Mouse (Mus musculus) leukemia stem cell, adult 10-12 weeks (primary cell): ENCODE results near the gene Cog2. TPM values are rescaled to one million over a fixed set of nuclear protein-coding genes. Genes with fewer than 3 reads are reported as not detected.

Experiments
- polyA plus RNA-seq: library from polyadenylated mRNA; stranded (reverse); fragments of >175 nt; gene quantifications from 2 replicates; pipeline ENCODE4 v1.2.3, GENCODE M21; 2012; ENCODE audit warnings: low replicate concordance

Cog2 gene
- polyA plus RNA-seq = 9.6 and 9.9 TPM in 2 replicates

DNA sequence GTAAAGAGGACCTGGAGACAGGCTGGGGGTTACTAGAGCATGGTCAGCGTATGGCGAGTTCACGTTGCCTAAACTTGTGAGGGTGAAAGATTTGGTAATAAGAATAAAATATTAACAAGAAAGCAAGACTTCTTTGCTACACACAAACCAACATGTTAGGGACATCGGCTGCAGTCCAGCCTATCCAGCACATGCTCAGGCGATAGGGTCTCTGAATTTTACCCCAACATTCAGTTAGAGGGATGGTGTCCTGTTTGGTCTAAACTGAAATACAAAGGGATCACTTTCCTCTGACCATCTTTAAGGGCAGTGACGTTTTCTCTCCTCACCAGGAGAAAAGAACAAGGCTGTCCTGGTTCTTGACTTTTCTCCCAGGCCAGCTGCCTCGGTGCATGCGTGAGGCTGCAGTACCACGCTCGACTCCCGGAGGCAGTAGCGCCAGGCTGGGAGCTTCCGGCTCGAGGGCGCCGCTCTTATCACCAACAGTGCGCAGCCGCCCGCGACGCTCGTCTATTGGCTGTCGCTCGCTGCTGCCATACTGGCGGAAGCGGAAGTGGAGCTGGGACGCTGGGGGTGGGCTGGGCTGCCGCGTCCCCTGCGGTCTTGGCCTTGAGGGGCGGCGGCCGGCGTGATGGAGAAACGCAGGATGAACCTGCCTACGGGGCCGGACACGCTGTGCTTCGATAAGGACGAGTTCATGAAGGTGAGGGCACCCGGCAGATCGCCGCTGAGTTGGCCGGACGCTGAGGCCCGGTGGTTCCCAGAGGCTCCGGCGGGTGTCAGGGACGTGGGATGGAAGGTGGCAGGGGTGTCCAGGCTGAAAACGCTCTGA is at the start of gene Cog2:
Gene Cog2 (plus strand): TSS at position 519 of the 832 bp plus-strand sequence.

DNA sequence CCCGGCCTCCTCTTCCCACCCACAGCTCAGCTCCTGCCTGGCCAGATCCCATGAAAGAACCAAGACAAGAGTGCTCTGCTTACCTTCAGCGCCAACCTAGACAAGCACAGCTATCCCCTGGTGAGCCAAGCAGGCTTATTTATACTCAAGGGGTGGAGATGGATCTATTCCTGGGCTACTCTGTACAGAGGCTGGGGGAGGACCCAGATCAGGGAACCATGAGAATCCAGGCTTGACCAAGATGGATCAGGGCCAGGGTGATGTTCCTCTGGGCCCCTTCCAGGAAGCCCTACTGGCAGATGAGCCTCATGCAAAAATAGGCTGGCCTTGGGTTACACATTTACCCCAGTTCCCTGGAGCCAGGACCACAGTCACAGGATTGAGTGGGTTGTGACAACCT is 49.0 kb downstream of the Cog2 start, which contains the start of gene Agt:
Gene Agt (minus strand): TSS at position 114 of the 400 bp plus-strand sequence.

DNA sequence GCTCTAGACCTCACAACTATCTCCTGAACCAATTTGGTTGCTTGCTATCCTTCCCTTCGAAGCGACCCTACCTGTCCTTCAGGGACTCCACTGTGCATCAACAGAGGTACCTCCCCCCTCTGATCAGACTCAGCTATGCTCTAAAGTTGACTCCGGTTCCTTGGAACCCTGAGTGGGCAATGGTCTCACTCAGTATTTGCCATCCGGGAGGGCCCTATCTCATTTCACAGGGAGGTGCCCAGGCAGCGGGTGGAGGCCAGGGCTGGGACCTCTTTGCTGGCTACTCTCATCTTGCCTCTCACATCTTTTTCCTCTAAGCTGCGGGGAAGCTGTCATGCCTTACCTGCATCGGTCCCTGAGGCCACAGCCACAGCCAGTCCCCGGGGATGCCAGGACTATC is 55.2 kb downstream of the Cog2 start, which contains the start of gene Capn9:
Gene Capn9 (plus strand): TSS at position 301 of the 400 bp plus-strand sequence.

Other genes with a start within 250 kb of the Cog2 start
- 0.06 TPM in 1 of 2 replicates, not detected in the other for gene Pgbd5, start 81.1 kb upstream of the Cog2 start, polyA plus RNA-seq
- not detected in 2 replicates for gene Agt, start 48.9 kb downstream of the Cog2 start, polyA plus RNA-seq
- gene Capn9, start 55.3 kb downstream of the Cog2 start, polyA plus RNA-seq = 0.15 and 0.22 TPM in 2 replicates
- 14.4 and 17.5 TPM in 2 replicates for gene 2310022B05Rik, start 142.6 kb downstream of the Cog2 start, polyA plus RNA-seq
- gene Ttc13, start 201.2 kb downstream of the Cog2 start, polyA plus RNA-seq = 7.2 and 17.7 TPM in 2 replicates
- 15.4 and 16.1 TPM in 2 replicates for gene Arv1, start 201.4 kb downstream of the Cog2 start, polyA plus RNA-seq
- 0.39 and 0.44 TPM in 2 replicates for gene Fam89a, start 231.1 kb downstream of the Cog2 start, polyA plus RNA-seq